Mouse (Mus musculus) regulatory T cell (primary cell): ENCODE measurements around the gene Cxcl10.

Experiments
- in situ Hi-C: fragments of 300-600 bp; cut with MboI, MseI; formaldehyde crosslinking; loops from one replicate; pipeline ENCODE4 v1.15.1; 2025; ENCODE audit warnings: high pct_unique_total_duplicates

Gene Cxcl10

GRCm38 (mm10) chr5:92348794-92349413 lies at the start of gene Cxcl10:
Gene Cxcl10 (minus strand): TSS chr5:92348889.
- in situ Hi-C loops: no loop called here

- in situ Hi-C loops: no loop called here
These were observed 49.5 kb upstream of the Cxcl10 start for GRCm38 (mm10) chr5:92398153-92398552.

GRCm38 (mm10) chr5:92396476-92396875 lies 47.8 kb upstream of the Cxcl10 start:
- in situ Hi-C loops: no loop called here

- in situ Hi-C loops: no loop called here
These were observed 47.1 kb upstream of the Cxcl10 start for GRCm38 (mm10) chr5:92395764-92396163.

GRCm38 (mm10) chr5:92393863-92394262 lies 45.2 kb upstream of the Cxcl10 start:
- in situ Hi-C loops: no loop called here

GRCm38 (mm10) chr5:92392542-92392941 lies 43.9 kb upstream of the Cxcl10 start:
- in situ Hi-C loops: no loop called here

- in situ Hi-C loops: no loop called here
These were observed 41.9 kb upstream of the Cxcl10 start for GRCm38 (mm10) chr5:92390615-92391014.

GRCm38 (mm10) chr5:92389977-92390376 lies 41.3 kb upstream of the Cxcl10 start:
- in situ Hi-C loops: no loop called here

GRCm38 (mm10) chr5:92387433-92387832 lies 38.7 kb upstream of the Cxcl10 start:
- in situ Hi-C loops: no loop called here

GRCm38 (mm10) chr5:92386643-92387042 lies 38.0 kb upstream of the Cxcl10 start:
- in situ Hi-C loops: no loop called here

GRCm38 (mm10) chr5:92386102-92386501 lies 37.4 kb upstream of the Cxcl10 start:
- in situ Hi-C loops: no loop called here

GRCm38 (mm10) chr5:92384855-92385254 lies 36.2 kb upstream of the Cxcl10 start:
- in situ Hi-C loops: loop anchor here (5.0 kb wide), 1 partner anchor 73 kb away; the partner anchor contains the start of gene Sdad1

GRCm38 (mm10) chr5:92383747-92384146 lies 35.1 kb upstream of the Cxcl10 start:
- in situ Hi-C loops: loop anchor here (5.0 kb wide), 1 partner anchor 71 kb away; the partner anchor contains the start of gene Sdad1

- in situ Hi-C loops: loop anchor here (5.0 kb wide), 1 partner anchor 70 kb away; the partner anchor contains the start of gene Sdad1
These were observed 33.6 kb upstream of the Cxcl10 start for GRCm38 (mm10) chr5:92382349-92382679.

GRCm38 (mm10) chr5:92381550-92382348 lies 33.1 kb upstream of the Cxcl10 start:
- in situ Hi-C loops: loop anchor here (5.0 kb wide), 1 partner anchor 69 kb away; the partner anchor contains the start of gene Sdad1

GRCm38 (mm10) chr5:92376795-92377405 lies 28.2 kb upstream of the Cxcl10 start:
- in situ Hi-C loops: no loop called here

GRCm38 (mm10) chr5:92375368-92375767 lies 26.7 kb upstream of the Cxcl10 start:
- in situ Hi-C loops: no loop called here

GRCm38 (mm10) chr5:92374721-92375142 lies 26.0 kb upstream of the Cxcl10 start:
- in situ Hi-C loops: no loop called here

GRCm38 (mm10) chr5:92372605-92373004 lies 23.9 kb upstream of the Cxcl10 start:
- in situ Hi-C loops: no loop called here

GRCm38 (mm10) chr5:92371361-92371976 lies 22.8 kb upstream of the Cxcl10 start:
- in situ Hi-C loops: no loop called here

- in situ Hi-C loops: no loop called here
These were observed 22.2 kb upstream of the Cxcl10 start for GRCm38 (mm10) chr5:92370891-92371290.

GRCm38 (mm10) chr5:92370392-92370791 lies 21.7 kb upstream of the Cxcl10 start:
- in situ Hi-C loops: no loop called here
